Mouse (Mus musculus) spleen, postnatal 10 days (tissue): ENCODE measurements around the gene Aagab.

Source experiments
- DNase-seq, 2 experiments: peaks; one replicate each; pipeline ENCODE4 v3.0.0; 2021 to 2022; ENCODE audit warnings: low spot score in 2 of 2

Aagab gene

GRCm38 (mm10) chr9:63672797-63673493 lies 70.5 kb downstream of the Aagab start:
- no peak for DNase-seq

DNA sequence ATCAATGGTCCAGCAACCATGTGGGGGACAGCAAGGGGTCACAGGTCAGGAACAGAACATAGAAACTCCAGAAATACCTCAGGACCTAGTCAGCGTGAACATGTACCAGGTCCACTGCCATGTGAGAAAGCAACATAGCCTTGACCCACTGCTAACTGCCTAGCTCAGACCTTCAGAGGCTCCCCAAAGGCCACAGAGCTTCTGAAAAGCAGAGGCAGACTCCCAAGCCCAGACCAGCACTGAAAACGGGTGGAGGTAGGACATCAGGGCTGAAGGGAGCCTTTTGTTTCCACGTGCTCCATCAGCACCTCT lies 71.0 kb downstream of the Aagab start:
- DNase-seq = no peak

DNA sequence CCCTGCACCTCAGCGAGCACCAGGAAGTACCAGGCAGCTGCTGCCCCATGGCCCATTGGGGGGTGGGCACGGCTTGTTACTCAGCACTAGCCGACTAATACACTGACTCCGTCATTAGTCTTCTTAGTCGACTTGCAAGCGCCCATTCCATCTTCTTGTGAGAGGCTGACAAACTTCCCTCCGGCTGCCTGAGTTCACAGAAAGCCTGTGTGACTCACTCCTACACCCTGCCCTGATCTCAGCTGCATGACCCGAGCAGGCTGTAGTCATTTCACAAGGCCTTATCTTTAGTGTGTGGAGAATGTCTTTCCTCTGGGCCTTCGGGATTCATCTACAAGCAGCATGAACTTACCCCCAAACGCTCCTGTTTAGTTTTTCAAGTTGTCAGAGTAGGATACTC lies 72.2 kb downstream of the Aagab start:
- no peak for DNase-seq

- DNase-seq = no peak
Measured at GRCm38 (mm10) chr9:63677621-63678020, 75.2 kb downstream of the Aagab start.

DNA sequence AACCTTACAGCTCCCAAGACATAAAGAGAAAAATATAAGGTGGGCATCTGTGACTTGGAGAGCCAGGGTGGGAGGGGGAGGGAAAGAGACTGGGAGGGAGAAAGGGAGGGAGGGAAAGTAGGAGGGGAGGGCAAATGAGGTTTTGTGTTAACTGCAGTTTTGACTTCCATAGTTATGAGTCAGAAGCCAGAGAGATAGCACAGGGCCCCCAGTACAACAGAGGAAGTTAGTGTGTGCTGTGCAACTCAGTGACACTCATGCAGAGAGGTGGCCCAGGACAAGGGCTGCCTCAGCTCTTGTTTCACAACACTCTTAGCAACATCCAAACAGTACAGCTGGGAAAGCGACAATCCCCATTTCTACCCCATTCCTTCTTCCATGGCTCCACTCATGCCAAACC lies 75.6 kb downstream of the Aagab start:
- DNase-seq = no peak

- DNase-seq = peak in 1 of 2 experiments; percentile 38
Measured at GRCm38 (mm10) chr9:63682301-63682700, 79.8 kb downstream of the Aagab start.

GRCm38 (mm10) chr9:63682943-63683342 lies 80.5 kb downstream of the Aagab start:
- DNase-seq = no peak

GRCm38 (mm10) chr9:63684277-63684676 lies 81.8 kb downstream of the Aagab start:
- no peak for DNase-seq

GRCm38 (mm10) chr9:63685352-63685751 lies 82.9 kb downstream of the Aagab start:
- DNase-seq = no peak

DNA sequence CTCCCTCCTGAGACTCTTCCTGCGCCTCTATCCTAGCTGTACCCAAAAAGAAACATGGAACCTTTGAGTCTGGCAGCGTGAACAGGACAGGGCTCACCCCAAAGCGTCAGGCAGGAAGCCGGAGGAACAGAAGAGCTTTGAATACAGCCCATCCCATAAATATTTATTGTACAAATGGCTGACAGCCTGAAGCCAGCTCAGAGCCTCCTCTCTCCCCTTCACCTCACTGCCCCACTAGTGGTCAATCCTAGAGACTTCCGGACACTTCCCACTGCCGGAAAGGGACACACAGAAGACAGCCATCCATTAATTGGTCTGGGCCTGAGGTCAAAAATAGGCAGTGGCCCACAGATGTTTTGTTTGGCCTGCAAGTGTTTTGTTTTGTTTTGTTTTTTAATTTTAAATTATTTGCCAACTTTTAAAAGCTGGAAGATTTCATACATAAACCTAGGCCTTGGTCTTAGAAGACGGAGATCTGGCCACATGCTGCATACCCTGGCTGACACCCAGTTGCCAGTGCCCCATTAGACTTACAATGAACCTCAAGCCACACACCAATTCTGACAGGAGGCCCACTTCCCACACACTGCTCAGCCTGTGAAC lies 85.1 kb downstream of the Aagab start:
- no peak for DNase-seq

DNA sequence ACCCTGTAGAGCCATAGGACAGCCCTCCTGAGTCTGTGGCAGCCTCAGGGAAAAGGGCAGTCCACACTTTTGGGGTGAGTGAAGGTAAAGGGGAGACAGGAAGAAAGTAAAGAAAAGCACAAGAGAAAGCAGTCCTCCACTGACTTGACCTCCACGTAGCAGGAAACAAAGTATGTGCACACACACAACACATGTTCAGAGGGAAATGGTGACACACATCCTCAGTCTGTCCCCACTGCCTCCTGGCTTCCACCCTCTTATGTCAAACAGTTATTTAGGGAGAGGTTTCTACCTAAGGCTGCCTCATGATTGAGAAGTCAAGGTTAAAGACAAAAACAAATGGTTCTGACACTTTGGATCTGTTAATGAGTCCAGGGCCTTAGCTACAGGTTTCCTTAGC lies 88.1 kb downstream of the Aagab start:
- no peak for DNase-seq

DNA sequence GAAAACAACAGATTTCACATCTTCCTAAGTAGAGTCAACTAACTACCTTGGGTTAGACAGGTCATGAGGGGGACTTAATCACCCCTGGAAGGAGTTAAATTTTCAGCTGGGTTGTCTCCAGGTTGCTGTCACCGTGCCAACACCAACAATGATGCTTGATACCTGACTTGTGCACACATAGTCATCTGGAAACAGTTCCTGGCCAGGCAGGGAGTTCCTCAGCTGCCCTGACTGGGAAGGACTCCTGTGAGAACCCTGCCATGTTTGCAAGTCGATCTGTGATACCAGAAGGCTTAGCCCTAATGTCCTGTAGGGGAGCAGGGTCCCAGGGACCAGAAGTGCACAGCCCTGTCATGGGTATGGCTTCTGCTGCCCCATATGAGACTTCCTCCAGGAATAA lies 89.5 kb downstream of the Aagab start:
- DNase-seq = no peak
